Mouse (Mus musculus): Measurements from ENCODE around the gene Eps15.
"Not testable (repeated sequence)": the region's sequence is repeated elsewhere in the genome, so short reads cannot be mapped to it uniquely, and the experiment has no call there.

DNA sequence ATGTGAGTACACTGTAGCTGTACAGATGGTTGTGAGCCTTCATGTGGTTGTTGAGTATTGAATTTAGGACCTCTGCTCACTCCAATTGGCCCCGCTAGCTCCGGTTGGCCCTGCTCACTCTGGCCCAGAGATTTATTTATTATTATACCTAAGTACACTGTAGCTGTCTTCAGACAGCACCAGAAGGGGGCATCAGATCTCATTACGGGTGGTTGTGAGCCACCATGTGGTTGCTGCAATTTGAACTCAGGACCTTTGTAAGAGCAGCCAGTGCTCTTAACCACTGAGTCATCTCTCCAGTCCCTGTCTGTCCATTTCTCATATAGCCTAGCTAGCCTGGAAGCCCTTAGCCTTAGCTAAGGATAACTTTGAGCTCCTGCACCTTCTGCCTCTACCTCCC is 124.8 kb downstream of the Eps15 start:
- not testable (repeated sequence) for TF ChIP-seq TCF12 (IDR thresholded peaks at IDR 0.05; ENCODE audit: insufficient read depth, poor library complexity, severe bottlenecking); MAX (IDR thresholded peaks at IDR 0.05; ENCODE audit: low read depth); USF1 (IDR thresholded peaks at IDR 0.05; ENCODE audit: low read depth); MYOD1 (IDR thresholded peaks at IDR 0.05; ENCODE audit: control insufficient read depth in 1 of 3, insufficient read length in 2 of 3, low read depth in 2 of 3); TCF3 (IDR thresholded peaks at IDR 0.05; ENCODE audit: insufficient read length, low read depth); POLR2A (IDR thresholded peaks at IDR 0.05; ENCODE audit: insufficient read length, low read depth); POLR2AphosphoS2 (IDR thresholded peaks at IDR 0.05; ENCODE audit: insufficient read length, low read depth); MYOG (IDR thresholded peaks at IDR 0.05; ENCODE audit: control insufficient read depth in 1 of 3, insufficient read depth in 1 of 3, insufficient read length in 2 of 3, low read depth in 2 of 3); CEBPB (IDR thresholded peaks at IDR 0.05; ENCODE audit: insufficient read depth, poor library complexity, severe bottlenecking); E2F4 (IDR thresholded peaks at IDR 0.05; ENCODE audit: insufficient read depth); SRF (IDR thresholded peaks at IDR 0.05; ENCODE audit: control insufficient read depth, insufficient read length, low read depth); REST (IDR thresholded peaks at IDR 0.05; ENCODE audit: insufficient read depth, insufficient read length)

Data from myocyte (in vitro differentiated cells).